Mouse (Mus musculus) bone marrow, adult 2 months (tissue): ENCODE data around the gene Prf1.

ENCODE experiments used
- CTCF ChIP-seq: fragments of 200-500 bp; IDR thresholded peaks from 2 replicates; pipeline ENCODE4 v1.5.1; 2011; ENCODE audit warnings: low read length, control low read depth; ENCODE audit not compliant: control insufficient read depth, insufficient read depth
- POLR2A ChIP-seq: fragments of 200-500 bp; IDR thresholded peaks from 2 replicates; pipeline ENCODE4 v1.6.1; 2011; ENCODE audit warnings: low read depth, mild to moderate bottlenecking, control low read depth, low read length, borderline replicate concordance; ENCODE audit not compliant: control insufficient read depth

DNA sequence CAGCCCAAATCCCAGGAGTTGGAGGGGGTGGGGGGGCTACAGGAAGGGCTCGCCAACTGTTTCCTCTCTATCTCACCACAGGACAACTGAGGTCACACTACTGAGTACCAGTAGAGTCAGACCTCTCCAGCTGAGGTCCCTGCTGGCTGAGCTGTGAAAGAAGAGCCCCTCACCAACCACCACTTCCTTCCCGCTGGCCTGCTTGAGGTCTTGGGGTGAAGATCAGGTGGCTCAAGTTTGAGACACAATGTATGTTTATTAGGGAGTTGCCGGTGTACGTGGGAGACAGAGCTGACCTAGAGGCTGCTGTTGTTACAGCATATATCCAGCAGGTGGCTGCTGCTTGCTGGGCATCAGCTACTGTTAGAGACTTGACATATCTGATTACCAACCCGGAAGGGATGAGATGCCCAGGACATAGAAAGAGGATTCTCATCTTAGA is 21.9 kb upstream of the Prf1 start:
- TF ChIP-seq CTCF (peak; percentile 44), POLR2A (no peak)
